Mouse (Mus musculus): ENCODE measurements around the gene Slc48a1.

Gene Slc48a1

DNA sequence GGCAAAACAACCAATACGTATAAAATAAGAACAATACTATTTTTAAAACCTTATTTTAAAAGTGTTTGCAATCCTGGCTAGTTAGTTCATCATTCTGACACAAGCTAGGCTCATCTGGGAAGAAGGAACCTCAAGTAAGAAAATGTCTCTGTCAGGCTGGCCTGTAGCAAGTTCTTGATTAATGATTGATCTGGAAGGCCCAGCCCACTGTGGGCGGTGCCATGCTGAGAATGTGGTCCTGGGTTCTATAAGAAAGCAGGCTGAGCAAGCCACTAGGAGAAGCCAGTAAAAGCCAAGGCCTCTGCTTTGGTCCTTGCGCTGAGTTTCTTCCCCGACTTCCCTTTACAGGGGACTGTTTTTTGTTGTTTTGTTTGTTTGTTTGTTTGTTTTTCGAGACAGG, 25.8 kb upstream of the Slc48a1 start:
- DNase-seq (ENCODE audit: low spot score in 2 of 2), result no peak

DNA sequence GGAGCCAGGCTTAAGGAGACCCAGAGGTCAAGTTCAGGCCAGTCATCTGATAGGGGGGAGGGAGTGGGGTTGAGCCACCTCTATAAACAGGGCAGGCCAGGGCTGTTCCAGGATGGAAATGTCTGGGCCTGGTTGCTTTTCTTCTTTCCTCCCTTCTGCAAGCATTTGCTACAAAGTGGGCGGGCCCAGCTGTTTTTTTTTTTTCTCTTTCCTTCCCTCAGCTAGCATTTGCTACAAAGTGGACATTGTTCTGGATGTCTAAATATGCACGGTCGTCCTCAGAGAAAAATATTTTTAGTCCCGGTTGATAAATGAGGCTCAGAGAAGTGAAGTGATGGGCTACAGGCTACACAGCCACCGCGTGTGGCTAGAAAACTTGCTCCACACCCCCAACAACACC, 23.8 kb upstream of the Slc48a1 start:
- no peak for DNase-seq (ENCODE audit: low spot score in 2 of 2)

DNA sequence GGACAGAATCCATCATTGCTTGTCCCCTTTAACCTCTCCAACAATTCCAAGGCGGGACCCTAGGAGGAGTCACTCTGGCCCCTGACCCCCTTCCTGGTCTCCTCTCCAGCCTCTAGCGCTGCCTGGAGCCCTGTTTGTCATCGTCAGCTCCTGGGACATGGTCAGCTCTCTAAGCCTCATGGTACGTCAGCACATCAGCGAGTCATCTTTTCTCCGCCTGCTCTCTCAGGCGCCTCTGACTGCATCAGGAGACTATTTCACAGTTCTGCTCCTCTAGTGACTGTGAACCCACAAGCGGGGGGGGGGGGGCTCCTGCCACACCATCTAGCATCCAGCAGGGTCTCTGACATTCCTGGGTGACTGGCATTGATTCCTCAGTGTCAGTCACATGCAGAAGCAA, 23.0 kb upstream of the Slc48a1 start:
- DNase-seq (ENCODE audit: low spot score in 2 of 2), result no peak

DNA sequence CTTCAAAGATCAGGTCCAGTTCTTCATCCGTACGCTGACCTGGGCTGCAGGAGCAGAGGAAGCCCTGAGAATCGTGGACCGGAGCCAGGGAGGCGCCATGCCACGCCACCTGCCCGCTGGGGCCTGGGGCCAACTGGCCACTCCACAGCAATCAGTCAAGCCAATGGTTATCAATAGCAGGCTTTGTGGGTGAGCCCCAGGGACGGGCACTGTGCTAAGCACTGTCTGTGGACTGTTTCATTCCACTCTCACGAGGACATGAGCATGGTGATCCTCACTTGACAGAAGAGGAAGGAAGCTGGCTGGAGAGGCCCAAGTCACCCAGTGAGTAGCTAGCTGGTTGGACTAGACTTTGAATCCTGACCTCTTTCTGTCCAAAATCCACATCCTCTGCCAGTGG, 18.3 kb upstream of the Slc48a1 start:
- DNase-seq (ENCODE audit: low spot score in 2 of 2), result no peak

DNA sequence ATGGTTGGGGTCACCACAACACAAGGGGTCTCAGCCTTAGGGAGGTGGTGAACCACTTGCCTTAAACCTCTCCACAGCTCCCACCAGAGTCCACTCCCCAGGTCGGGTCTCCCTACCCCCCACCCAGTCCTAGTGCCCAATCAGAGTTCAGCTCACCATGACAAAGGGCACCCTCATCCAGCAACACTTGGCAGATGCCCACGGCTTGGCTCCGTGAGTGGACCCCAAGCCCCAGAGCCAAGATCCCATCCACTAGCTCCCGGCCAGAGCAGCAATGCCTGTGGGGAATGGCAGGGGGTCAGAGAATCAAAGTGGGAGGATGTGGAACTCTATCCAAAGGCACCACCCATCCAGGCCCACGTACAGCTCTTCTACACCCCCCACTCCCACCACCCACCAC, 17.4 kb upstream of the Slc48a1 start:
- no peak for DNase-seq (ENCODE audit: low spot score in 2 of 2)

DNA sequence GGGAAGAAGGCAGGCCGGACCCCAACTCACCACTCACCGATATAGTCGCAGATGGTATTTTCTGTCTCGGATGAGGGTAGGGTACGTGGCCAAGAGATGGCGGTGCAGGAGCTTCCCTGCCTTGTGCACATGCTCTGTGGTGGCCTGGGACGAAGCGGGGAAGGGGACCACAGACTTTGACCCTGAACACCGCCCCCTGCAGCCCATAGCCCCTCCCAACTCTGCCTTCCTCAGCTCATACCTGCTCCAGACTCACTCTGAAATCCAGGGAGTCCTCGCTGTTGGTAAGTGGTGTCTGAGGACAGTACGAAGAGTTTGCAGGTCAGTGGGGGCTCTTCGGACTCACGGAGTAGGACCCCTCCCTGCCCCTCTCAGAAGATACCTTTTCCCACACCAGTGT, 16.9 kb upstream of the Slc48a1 start:
- DNase-seq (ENCODE audit: low spot score in 2 of 2), result no peak

DNA sequence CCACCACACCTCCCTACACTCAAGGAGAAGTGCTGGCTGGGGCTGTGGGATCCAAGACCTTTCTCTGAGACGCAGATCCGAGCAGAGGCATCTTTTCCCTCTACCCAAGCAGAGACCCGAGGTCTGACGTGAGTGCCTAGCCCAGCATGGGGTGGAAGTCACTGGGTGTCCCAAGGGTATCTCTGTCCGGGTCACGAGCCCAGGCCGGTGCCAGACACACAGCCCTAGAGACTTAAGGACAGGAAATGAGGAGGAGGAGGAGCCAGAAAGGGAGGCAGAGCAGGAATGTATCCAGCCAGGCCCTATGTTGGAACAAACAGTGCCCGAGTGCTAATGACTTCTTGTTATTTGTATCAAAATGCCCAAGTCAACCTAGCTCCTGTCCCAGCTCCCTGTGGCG, 15.6 kb upstream of the Slc48a1 start:
- no peak for DNase-seq (ENCODE audit: low spot score in 2 of 2)

DNA sequence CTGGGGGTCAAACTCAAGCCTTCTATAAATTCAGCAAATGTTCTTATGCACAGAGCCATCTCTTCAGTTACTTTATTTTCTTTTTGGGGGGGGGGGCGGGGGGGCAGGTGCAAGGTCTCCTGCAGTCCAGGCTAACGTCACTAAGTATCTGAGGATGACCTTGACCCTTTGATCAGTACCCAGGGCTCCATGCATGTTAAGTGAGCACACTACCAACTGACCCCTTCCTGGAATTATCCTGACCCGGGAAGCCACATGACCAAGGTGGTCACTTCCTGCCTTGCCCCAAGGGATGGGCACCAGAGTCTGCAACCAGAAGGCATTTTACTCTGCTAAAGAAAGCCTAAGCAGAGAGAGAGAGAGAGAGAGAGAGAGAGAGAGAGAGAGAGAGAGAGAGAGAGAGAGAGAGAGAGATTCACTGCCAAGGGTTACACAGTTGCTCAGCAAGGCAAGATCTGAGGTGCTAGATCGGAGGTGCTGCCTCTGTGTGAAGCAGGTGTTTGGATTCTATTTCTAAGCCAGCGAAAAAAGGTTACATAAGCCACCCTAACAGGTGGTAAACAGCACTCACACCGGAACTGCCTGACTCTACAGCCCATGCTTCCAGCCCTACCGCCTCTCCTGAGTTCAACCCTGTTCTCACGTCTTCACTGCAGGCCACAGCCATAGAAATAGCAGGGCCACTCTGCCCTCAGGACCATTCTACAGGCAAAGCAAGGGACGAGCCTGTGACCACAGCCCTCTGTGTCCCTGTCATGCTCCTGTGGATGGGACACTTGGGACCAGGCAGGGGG, 14.9 kb upstream of the Slc48a1 start:
- DNase-seq (ENCODE audit: low spot score in 2 of 2), result no peak

DNA sequence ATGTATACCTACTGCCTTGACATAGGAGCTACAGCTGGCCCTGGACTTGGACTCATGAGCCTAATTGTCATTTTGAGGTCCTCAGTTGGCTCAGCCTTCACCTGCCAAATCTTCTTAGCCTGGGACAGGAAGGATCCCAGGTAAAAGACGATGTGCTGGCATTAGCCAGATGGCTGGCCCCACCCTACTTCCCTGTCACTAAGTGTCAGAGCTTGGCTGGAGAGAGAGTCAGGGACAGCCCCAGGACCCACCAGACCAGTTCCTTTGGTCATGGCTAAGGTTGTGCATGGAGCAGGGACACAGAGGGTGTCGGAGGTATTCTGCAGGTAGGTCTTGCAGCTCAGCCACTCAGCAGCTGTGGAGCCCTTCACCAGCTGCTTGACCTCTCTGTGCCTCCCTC, 13.8 kb upstream of the Slc48a1 start:
- DNase-seq (ENCODE audit: low spot score in 2 of 2), result no peak

DNA sequence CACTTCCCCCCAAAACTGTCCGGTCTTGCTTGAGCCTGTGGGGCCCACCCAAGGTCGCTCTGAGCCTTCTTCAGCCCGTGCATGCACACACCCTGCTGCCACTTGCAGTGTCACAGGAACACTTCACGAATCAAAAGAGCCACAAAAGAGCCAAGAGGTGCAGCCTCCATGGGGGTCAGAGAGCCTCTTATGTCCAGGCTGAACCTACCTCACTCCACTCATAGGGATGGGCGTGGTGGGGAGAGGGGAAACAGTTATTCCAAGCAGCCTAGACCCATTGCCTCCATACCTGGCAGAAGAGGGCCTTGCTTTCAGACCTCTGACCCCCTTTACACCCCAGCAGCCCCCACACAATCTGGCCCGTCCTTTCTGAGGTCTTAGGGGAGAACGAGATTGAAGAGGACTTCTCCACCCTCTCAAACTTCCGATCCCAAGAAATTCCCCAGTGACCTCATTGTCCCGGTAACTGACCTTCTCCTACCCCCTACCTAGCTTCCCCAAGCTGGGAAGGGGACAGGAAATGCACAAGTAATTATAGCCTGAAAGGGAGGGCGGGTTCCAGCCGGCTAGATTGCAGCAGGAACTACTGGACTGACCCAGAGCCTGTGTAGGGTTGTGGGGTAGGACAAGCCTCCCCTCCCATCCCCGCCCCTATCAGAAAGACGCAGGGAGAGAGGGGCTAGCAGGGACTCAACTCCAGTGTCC, 13.1 kb upstream of the Slc48a1 start:
- DNase-seq (ENCODE audit: low spot score in 2 of 2), result no peak

DNA sequence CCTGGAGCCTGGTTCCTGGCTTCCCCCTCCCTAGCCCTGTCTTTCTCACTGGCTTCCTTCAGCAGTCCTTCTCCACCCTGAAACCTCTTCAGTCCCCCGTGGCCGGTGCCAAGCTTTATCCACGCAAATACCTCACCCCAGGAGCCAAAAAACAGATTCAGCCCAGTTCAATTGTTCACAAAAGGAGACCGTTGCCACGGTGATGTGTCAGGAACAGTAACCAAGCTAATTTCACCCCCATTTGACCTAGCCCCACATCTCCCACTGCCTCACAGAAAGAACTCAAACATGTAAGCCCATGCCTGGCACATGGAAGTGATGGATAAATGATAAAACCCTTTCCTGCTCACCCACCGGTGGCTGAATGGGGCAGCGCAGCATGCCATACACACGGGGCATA, 12.1 kb upstream of the Slc48a1 start:
- DNase-seq (ENCODE audit: low spot score in 2 of 2), result no peak

DNA sequence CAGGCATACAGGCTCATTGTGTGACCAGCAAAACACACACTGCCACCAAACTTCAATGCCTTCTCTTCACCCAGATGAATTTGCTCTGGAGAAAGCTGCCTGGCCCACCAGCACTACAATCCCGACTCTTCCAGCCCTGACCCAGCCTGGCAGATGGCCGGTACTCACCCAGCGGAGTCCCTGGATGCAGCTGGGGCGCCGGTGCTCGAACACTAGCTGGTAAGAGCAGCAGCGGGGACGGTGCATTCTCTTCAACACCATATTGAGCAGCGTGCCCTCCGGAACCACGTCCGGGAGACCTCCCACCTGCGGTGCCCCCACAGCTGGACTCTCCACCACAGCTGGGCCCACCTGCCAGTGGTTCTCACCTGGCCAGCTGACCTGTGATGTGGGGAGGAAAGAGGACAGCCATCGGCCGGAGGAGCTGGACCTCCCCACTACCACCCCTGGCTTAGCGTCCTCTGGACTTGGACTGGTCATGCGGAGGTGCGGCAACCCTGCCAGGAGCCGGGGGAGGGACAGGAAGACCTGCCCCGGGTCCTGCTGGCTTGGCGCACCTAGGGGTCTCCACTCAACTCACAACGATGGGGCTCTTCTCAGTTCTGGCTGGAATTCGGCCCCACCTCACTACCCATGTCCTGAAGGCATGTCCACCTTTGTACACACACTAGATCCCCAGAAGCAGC, 11.6 kb upstream of the Slc48a1 start:
- no peak for DNase-seq (ENCODE audit: low spot score in 2 of 2)

DNA sequence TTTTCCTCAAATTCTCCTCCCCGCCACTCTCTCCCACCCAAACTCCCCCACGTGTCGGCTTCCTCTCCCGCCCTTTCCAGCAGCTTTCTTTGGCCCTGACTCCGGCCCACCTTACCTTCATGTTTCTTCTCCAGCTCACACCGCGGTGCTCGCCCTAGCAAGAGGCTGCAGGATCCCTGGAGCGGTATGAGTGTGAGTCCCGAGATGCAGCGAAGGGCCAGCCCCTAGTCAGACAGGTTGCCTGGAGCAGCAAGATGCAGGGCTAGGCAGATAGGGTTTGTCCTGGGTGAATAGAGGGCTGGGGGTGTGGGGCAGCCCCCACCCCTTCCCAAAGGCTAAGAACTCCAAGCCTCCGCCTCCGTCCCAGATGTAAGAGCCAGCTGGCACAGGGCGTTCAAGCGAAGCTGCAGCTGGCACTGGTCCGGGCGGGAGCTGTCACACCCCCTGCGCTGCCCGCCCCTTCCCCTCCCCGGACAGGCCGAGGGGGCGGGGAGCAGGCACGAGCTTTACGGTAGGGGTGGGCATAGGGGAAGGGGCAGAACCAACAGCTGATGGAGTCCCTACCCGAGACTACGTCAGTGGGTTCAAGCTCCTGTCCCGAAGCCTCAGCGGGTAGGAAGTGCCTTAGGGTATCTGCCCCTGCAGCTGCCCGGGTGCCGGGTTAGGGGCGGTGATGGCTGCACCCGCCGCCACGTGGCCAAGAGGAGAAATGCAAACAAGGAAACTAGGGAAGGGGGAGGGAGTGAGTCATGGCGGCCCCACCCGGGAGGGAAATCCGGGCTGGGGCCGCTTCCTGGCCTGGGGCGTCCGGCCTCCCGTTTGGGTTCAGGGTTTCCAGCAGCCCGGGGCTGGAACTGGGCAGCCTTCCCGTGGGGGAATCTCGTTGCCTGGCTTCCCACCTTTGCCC, 10.8 kb upstream of the Slc48a1 start, which contains the start of gene Rapgef3:
Gene Rapgef3, minus strand, starts transcription at position 693 of the 907 bp plus-strand sequence.
- DNase-seq (ENCODE audit: low spot score in 2 of 2), result peak; percentile 58 to 70

DNA sequence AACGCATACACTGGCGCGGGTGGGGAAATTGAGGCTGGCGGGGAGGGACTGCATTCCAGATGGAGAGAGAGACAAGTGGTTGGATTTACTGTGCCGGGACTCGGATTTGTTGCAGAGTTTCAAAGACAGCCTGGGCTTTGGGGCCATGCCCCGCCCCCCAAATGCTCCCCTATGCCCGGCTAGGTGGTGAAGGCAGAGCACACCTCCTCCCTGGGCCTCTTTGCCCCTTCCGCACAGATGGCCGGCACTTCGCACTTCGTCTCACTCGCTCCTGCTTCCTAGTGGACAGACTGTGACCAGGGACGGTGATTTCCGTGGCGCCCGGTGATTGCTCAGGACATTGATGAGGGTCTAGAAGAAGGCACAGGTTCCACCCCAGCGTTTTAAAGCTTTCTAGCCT, 10.1 kb upstream of the Slc48a1 start:
- DNase-seq (ENCODE audit: low spot score in 2 of 2), result no peak

DNA sequence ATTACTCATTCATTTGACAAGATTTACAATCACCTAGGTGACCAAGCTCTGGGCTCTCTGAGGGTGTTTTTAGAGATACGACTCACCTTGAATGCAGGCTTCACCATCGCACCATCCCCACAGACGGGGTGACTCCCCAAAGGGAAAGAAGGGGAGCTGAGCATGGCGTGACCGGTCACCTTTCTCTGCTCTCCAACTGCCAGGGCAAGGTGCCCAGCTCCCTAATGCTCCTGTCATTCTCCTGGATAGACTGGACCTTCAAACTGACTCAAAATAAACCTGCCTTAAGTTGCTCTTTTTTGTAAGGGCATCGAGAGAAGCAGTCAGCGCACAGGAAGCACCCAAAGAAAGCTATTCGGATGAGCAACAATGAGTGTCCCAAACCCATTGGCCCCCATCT, 8.0 kb upstream of the Slc48a1 start:
- no peak for DNase-seq (ENCODE audit: low spot score in 2 of 2)

DNA sequence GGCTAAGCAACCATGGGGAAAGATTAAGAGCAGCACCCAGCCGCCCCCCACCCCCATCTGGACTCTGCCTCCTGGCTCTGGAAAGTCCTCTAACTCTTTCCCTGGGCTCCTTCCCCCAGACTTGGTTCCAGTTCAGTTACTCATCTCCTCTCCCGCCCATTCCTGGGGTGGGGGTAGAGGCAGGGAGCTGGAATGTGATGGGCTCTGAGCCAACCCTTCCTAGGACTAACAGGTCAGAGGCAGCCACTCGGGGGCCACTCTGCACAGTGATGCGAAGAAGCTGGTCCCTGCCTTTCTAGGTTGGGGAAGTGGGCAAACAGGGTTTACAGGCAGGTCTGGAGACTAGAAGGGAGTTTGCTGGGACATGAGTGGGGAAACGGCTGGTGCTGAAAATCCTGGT, 5.2 kb upstream of the Slc48a1 start:
- no peak for DNase-seq (ENCODE audit: low spot score in 2 of 2)

DNA sequence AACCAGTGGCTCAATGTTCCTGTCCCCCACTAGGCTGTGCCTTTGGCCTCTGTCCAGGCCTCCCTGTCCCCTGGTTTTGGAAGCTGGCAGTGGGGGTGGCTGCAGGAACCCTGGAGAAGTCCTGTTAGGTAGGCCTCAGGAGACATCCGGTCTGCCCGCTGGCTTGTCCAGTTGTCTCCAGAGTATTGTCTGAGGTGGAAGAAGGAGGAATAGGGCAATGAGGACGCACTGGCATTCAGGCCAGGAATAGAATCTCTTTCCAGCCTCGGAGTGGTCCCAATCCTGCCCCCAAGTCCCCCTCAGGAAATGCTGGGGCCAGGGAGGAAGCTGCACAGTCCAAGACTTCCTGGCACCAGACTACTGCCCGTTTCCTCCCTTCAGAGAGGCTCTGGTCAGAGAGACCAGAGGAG, 4.4 kb upstream of the Slc48a1 start:
- DNase-seq (ENCODE audit: low spot score in 2 of 2), result no peak

DNA sequence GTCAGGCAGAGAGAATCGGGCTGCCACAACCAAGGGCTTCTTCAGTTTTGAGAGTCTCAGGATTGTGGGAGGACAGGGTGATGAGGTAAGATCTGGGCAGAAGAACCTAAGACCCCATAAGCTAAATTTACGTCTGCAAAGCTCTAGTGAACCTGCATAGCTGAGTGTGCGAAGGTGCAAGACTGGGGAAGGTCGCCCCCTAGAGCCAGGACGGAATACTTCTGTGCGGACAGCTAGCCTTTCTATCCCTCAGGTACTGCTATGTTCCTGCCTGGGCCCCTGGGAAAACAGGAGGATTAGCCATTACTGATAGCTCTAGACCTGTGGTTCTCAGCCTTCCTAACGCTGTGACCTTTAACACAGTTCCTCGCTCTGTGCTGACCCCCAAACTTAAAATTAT, 1.8 kb upstream of the Slc48a1 start:
- DNase-seq (ENCODE audit: low spot score in 2 of 2), result peak; percentile 49 to 75

DNA sequence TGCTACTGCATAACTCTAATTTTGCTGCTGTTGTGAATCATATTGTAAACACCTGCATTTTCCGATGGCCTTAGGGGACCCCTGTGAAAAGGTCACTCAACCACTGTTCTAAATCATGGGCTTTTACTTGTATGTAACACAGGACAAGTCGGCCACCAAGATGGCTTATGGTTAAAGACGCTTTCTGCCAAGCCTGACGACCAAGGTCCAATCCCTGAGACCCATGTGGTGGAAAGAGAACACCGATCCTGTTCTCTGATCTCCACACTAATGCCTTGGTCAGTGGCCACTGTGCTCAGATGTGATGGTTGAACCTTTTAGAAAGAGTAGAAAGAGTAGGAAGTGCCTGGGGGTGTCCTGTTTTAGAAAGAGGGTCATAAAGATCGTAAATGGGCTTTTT, 1.4 kb upstream of the Slc48a1 start:
- no peak for DNase-seq (ENCODE audit: low spot score in 2 of 2)

DNA sequence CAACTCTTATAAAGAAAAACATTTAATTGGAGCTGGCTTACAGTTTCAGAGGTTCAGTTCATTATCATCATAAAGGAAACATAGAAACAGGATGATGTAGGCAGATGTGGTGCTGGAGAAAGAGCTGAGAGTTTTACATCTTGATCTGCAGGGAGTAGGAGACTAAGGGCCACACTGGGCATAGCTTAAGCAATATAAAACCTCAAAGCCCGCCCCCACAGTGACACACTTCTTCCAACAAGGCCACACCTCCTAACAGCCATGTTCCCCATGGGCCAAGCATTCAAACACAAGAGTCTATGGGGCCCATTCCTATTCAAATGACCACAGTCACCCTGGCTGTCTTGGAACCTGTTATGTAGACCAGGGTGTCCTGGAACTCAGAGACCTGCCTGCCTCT, 1.3 kb downstream of the Slc48a1 start:
- no peak for DNase-seq (ENCODE audit: low spot score in 2 of 2)

DNA sequence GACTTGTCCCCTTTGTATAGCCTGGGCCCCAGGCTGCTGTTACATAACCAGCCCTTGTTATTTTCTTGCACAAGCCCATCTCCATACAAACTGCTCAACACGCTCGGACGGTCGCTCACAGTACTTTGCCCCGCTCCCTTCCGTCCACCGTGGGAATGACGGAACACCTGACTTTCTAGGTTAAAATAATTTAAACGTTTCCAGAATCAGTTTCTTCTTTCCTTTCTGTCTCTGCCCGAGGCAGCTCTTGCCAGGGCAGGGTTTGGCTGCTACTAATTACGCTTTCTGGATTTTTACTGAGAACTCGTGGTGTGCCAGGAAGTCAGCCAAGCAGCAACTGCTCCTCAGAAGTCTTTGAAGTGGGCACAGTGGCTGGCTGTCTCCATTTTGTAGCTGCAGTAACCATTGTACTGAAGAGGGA, 2.3 kb downstream of the Slc48a1 start:
- DNase-seq (ENCODE audit: low spot score in 2 of 2), result no peak

Measured in spleen, postnatal 14 days (tissue).